Mouse (Mus musculus): ENCODE results near the gene Gfral.

DNA sequence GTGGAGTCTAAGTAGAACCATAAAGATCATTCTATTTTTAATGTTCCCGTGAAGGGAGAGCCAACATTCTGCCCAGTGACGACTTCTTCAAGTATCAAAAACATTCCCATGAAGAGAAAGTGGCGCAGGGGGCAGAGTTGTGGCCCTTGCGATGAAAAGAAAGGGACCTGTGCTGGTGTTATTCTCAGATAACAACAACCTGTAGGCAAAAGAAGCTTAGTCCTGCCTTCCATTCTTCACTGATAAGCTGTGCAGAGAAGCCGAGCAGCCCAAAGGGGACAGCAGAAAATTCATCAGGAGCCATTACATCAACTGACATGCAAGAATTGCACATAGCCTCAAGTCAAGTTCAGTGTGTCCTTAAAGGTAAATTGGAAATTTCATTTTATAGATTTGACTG, 24.5 kb upstream of the Gfral start:
- TF ChIP-seq EP300 (IDR thresholded peaks at IDR 0.05) (no peak), CTCF (IDR thresholded peaks at IDR 0.05) (no peak)

Data from lung, postnatal 0 days (tissue).